In the genomic region with DNA sequence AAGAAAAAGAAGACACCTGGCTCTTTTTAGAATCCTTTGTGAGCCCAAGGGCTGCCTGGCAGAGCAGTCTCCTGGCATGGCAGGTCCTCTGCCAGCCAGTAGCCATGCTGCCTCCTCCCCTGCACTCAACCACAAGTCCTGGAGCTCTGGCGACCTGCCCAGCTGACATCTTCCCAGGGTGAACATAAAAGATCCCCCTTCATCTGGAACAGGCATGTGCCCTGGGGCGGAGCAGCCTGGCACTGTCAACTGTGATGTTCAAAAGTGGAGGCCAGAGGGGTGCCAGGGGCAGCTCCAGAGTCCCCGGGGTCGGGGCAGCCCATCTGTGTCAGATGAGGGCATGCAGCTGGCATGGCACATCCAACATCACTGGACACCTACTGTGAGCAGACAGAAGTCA, we compare ENCODE assay signal across 12 mouse cellular contexts. TPM values are rescaled to one million over a fixed set of nuclear protein-coding genes. Genes with fewer than 3 reads are reported as not detected.
"Had no signal": no experiment of that assay in that cellular context is flagged by ENCODE, and none has a peak within 500 bp of the region (broad histone marks: within the 10 kb centered on the region; RNA-seq: fewer than 3 reads in every experiment).

No protein-coding gene starts in this region.

- DNase-seq: kidney, postnatal 10 days; kidney, postnatal 4 days; lung, adult 2 months; lung, postnatal 36 days; thymus, adult 2 months; thymus, postnatal 25 days had no signal

- ATAC-seq: lung, postnatal 0 days; midbrain, embryonic 13.5 days had no signal

RNA-seq across cellular contexts. Expression of a gene that starts 1.4 kb away (rescaled TPM):
- total RNA-seq: megakaryocyte progenitor cell, adult 5-6 weeks; monocyte, adult 5-6 weeks; neutrophil, adult 5-6 weeks had no signal
- polyA plus RNA-seq: liver, embryonic 11.5 days had no signal
